Mouse (Mus musculus): ENCODE data around the gene Catsperg1.
"Not testable (repeated sequence)": the region's sequence is repeated elsewhere in the genome, so short reads cannot be mapped to it uniquely, and the experiment has no call there.

- TF ChIP-seq CTCF (IDR thresholded peaks at IDR 0.05; ENCODE audit: borderline replicate concordance, insufficient read depth, low read length); POLR2A (IDR thresholded peaks at IDR 0.05; ENCODE audit: low read depth, low read length): not testable (repeated sequence)
These were observed 2.8 kb downstream of the Catsperg1 start for GRCm38 (mm10) chr7:29211013-29211412.

All from embryonic fibroblast, embryonic 13.5 days (primary cell).